Mouse (Mus musculus): ENCODE results near the gene Nrxn1. TPM values are rescaled to one million over a fixed set of nuclear protein-coding genes. Genes with fewer than 3 reads are reported as not detected.

Nrxn1 gene
- polyA plus RNA-seq, 1 experiment: 0.56 TPM

GRCm38 (mm10) chr17:90062866-90063265 is 1030.0 kb downstream of the Nrxn1 start:
- H3K4me1 ChIP-seq (ENCODE audit: control insufficient read depth, insufficient read depth, low read length): no peaks in the 10 kb centered on the region
- H3K27me3 ChIP-seq (replicated peaks; ENCODE audit: control insufficient read depth, insufficient read depth, low read length): no peaks in the 10 kb centered on the region
- TF ChIP-seq CTCF (conservative IDR thresholded peaks at IDR 0.05; ENCODE audit: insufficient read depth, insufficient read length, low read depth, low read length): no peak
- TF ChIP-seq POLR2A (IDR thresholded peaks at IDR 0.05; ENCODE audit: low read depth, low read length): no peak
- WGBS: 4% methylated on average over 1 of the region's 1 CpGs
- peak; percentile 71 for DNase-seq
- no peaks in the 10 kb centered on the region for H3K36me3 ChIP-seq (ENCODE audit: control insufficient read depth, insufficient read depth, low read length)
- no peak overlapping the region for H3K27ac ChIP-seq (ENCODE audit: insufficient read depth, low read depth, low read length)
- H3K4me3 ChIP-seq (ENCODE audit: insufficient read depth, low read depth, low read length): no peak overlapping the region

- H3K36me3 ChIP-seq (ENCODE audit: control insufficient read depth, insufficient read depth, low read length): no peaks in the 10 kb centered on the region
- TF ChIP-seq CTCF (conservative IDR thresholded peaks at IDR 0.05; ENCODE audit: insufficient read depth, insufficient read length, low read depth, low read length) (no peak), POLR2A (IDR thresholded peaks at IDR 0.05; ENCODE audit: low read depth, low read length) (no peak)
- H3K27me3 ChIP-seq (replicated peaks; ENCODE audit: control insufficient read depth, insufficient read depth, low read length): no peaks in the 10 kb centered on the region
- no peak overlapping the region for H3K4me3 ChIP-seq (ENCODE audit: insufficient read depth, low read depth, low read length)
- H3K27ac ChIP-seq (ENCODE audit: insufficient read depth, low read depth, low read length): no peak overlapping the region
- no peaks in the 10 kb centered on the region for H3K4me1 ChIP-seq (ENCODE audit: control insufficient read depth, insufficient read depth, low read length)
- WGBS: 64% methylated on average over 5 of the region's 5 CpGs
- DNase-seq: no peak
These were observed 1032.0 kb downstream of the Nrxn1 start for GRCm38 (mm10) chr17:90060872-90061271.

- DNase-seq: no peak
- no peak overlapping the region for H3K27ac ChIP-seq (ENCODE audit: insufficient read depth, low read depth, low read length)
- H3K36me3 ChIP-seq (ENCODE audit: control insufficient read depth, insufficient read depth, low read length): no peaks in the 10 kb centered on the region
- H3K27me3 ChIP-seq (replicated peaks; ENCODE audit: control insufficient read depth, insufficient read depth, low read length): no peaks in the 10 kb centered on the region
- TF ChIP-seq CTCF (conservative IDR thresholded peaks at IDR 0.05; ENCODE audit: insufficient read depth, insufficient read length, low read depth, low read length): no peak
- TF ChIP-seq POLR2A (IDR thresholded peaks at IDR 0.05; ENCODE audit: low read depth, low read length): no peak
- H3K4me3 ChIP-seq (ENCODE audit: insufficient read depth, low read depth, low read length): no peak overlapping the region
- no peaks in the 10 kb centered on the region for H3K4me1 ChIP-seq (ENCODE audit: control insufficient read depth, insufficient read depth, low read length)
- 29% methylated on average over 3 of the region's 3 CpGs for WGBS
These were observed 1032.7 kb downstream of the Nrxn1 start for GRCm38 (mm10) chr17:90060168-90060567.

- DNase-seq: no peak
- H3K27ac ChIP-seq (ENCODE audit: insufficient read depth, low read depth, low read length): no peak overlapping the region
- WGBS: 49% methylated on average over 7 of the region's 7 CpGs
- H3K4me1 ChIP-seq (ENCODE audit: control insufficient read depth, insufficient read depth, low read length): no peaks in the 10 kb centered on the region
- no peaks in the 10 kb centered on the region for H3K27me3 ChIP-seq (replicated peaks; ENCODE audit: control insufficient read depth, insufficient read depth, low read length)
- no peak overlapping the region for H3K4me3 ChIP-seq (ENCODE audit: insufficient read depth, low read depth, low read length)
- no peaks in the 10 kb centered on the region for H3K36me3 ChIP-seq (ENCODE audit: control insufficient read depth, insufficient read depth, low read length)
- TF ChIP-seq POLR2A (IDR thresholded peaks at IDR 0.05; ENCODE audit: low read depth, low read length) (no peak), CTCF (conservative IDR thresholded peaks at IDR 0.05; ENCODE audit: insufficient read depth, insufficient read length, low read depth, low read length) (no peak)
These were observed 1033.4 kb downstream of the Nrxn1 start for GRCm38 (mm10) chr17:90059320-90060111.

- no peak overlapping the region for H3K4me3 ChIP-seq (ENCODE audit: insufficient read depth, low read depth, low read length)
- 61% methylated on average over 5 of the region's 5 CpGs for WGBS
These were observed 1038.6 kb downstream of the Nrxn1 start for GRCm38 (mm10) chr17:90054312-90054711.

GRCm38 (mm10) chr17:90039316-90039715 is 1053.6 kb downstream of the Nrxn1 start:
- H3K4me1 ChIP-seq (ENCODE audit: control insufficient read depth, insufficient read depth, low read length): no peaks in the 10 kb centered on the region
- H3K36me3 ChIP-seq (ENCODE audit: control insufficient read depth, insufficient read depth, low read length): no peaks in the 10 kb centered on the region
- no peak for DNase-seq
- TF ChIP-seq POLR2A (IDR thresholded peaks at IDR 0.05; ENCODE audit: low read depth, low read length) (no peak), CTCF (conservative IDR thresholded peaks at IDR 0.05; ENCODE audit: insufficient read depth, insufficient read length, low read depth, low read length) (no peak)
- no peak overlapping the region for H3K27ac ChIP-seq (ENCODE audit: insufficient read depth, low read depth, low read length)
- H3K27me3 ChIP-seq (replicated peaks; ENCODE audit: control insufficient read depth, insufficient read depth, low read length): no peaks in the 10 kb centered on the region
- H3K4me3 ChIP-seq (ENCODE audit: insufficient read depth, low read depth, low read length): no peak overlapping the region
- 67% methylated on average over 1 of the region's 1 CpGs for WGBS

More at GRCm38 (mm10) chr17:90054312-90054711, 1038.6 kb downstream of the Nrxn1 start:
- no peaks in the 10 kb centered on the region for H3K27me3 ChIP-seq (replicated peaks; ENCODE audit: control insufficient read depth, insufficient read depth, low read length)
- H3K27ac ChIP-seq (ENCODE audit: insufficient read depth, low read depth, low read length): no peak overlapping the region
- TF ChIP-seq CTCF (conservative IDR thresholded peaks at IDR 0.05; ENCODE audit: insufficient read depth, insufficient read length, low read depth, low read length): no peak
- no peak for TF ChIP-seq POLR2A (IDR thresholded peaks at IDR 0.05; ENCODE audit: low read depth, low read length)
- DNase-seq: no peak
- H3K4me1 ChIP-seq (ENCODE audit: control insufficient read depth, insufficient read depth, low read length): no peaks in the 10 kb centered on the region
- H3K36me3 ChIP-seq (ENCODE audit: control insufficient read depth, insufficient read depth, low read length): no peaks in the 10 kb centered on the region

- Histone ChIP-seq H3K4me3 (ENCODE audit: insufficient read depth, low read depth, low read length) (no peak overlapping the region), H3K4me1 (ENCODE audit: control insufficient read depth, insufficient read depth, low read length) (no peaks in the 10 kb centered on the region), H3K27ac (ENCODE audit: insufficient read depth, low read depth, low read length) (no peak overlapping the region), H3K36me3 (ENCODE audit: control insufficient read depth, insufficient read depth, low read length) (no peaks in the 10 kb centered on the region), H3K27me3 (replicated peaks; ENCODE audit: control insufficient read depth, insufficient read depth, low read length) (no peaks in the 10 kb centered on the region)
- TF ChIP-seq CTCF (conservative IDR thresholded peaks at IDR 0.05; ENCODE audit: insufficient read depth, insufficient read length, low read depth, low read length): no peak
- no peak for TF ChIP-seq POLR2A (IDR thresholded peaks at IDR 0.05; ENCODE audit: low read depth, low read length)
- DNase-seq: no peak
- WGBS: 70% methylated on average over 2 of the region's 2 CpGs
These were observed 1060.5 kb downstream of the Nrxn1 start for GRCm38 (mm10) chr17:90032416-90032815.

Measured in kidney, adult 2 months (tissue).